Mouse (Mus musculus) embryonic facial prominence, embryonic 14.5 days (tissue): Measurements from ENCODE around the gene Prkn. TPM values are rescaled to one million over a fixed set of nuclear protein-coding genes. Genes with fewer than 3 reads are reported as not detected.
A peak's percentile ranks its signal among the peaks of the same experiment; 100 is the strongest.

Experiments
- ATAC-seq: fragments of 200-750 bp; cut with Nextera tagmentation; 2 replicates; pipeline ENCODE4 v1.8.0; 2017; ENCODE audit warnings: low read depth, moderate number of reproducible peaks, moderate TSS enrichment
- DNase-seq: peaks from one replicate; pipeline ENCODE4 v3.0.0-alpha.2; 2015; ENCODE audit warnings: low spot score
- H3K27ac ChIP-seq: fragments of 300-500 bp; sonication (generic); replicated peaks from 2 replicates; pipeline ENCODE4 v1.5.1; 2014; ENCODE audit warnings: low read depth, mild to moderate bottlenecking, low read length, moderate library complexity
- H3K27me3 ChIP-seq: fragments of 300-500 bp; sonication (generic); replicated peaks from 2 replicates; pipeline ENCODE4 v1.6.1; 2014; ENCODE audit warnings: low read length; ENCODE audit not compliant: control insufficient read depth, insufficient read depth
- H3K36me3 ChIP-seq: fragments of 300-500 bp; sonication (generic); 2 replicates; pipeline ENCODE4 v1.6.1; 2014; ENCODE audit warnings: low read length, mixed read lengths; ENCODE audit not compliant: control insufficient read depth, insufficient read depth
- H3K4me1 ChIP-seq: fragments of 300-500 bp; sonication (generic); 2 replicates; pipeline ENCODE4 v1.6.1; 2014; ENCODE audit warnings: antibody characterized with exemption, low read length; ENCODE audit not compliant: control insufficient read depth, insufficient read depth
- H3K4me2 ChIP-seq: fragments of 300-500 bp; sonication (generic); 2 replicates; pipeline ENCODE4 v1.6.1; 2014; ENCODE audit warnings: low read depth, mild to moderate bottlenecking, low read length, moderate library complexity, mixed read lengths
- H3K4me3 ChIP-seq: fragments of 300-500 bp; sonication (generic); 2 replicates; pipeline ENCODE4 v1.5.1; 2014; ENCODE audit warnings: low read depth, mild to moderate bottlenecking, low read length
- H3K9ac ChIP-seq: fragments of 300-500 bp; sonication (generic); 2 replicates; pipeline ENCODE4 v1.6.1; 2014; ENCODE audit warnings: low read depth, mild to moderate bottlenecking, low read length, moderate library complexity, mixed read lengths
- H3K9me3 ChIP-seq: fragments of 300-500 bp; sonication (generic); 2 replicates; pipeline ENCODE4 v1.6.1; 2016; ENCODE audit warnings: low read length; ENCODE audit not compliant: control insufficient read depth
- WGBS: fragments of 180-500 bp; shearing (Covaris S2); extraction: QIAGEN DNeasy Blood & Tissue Kit; methylation state at CpG from one replicate; pipeline ENCODE4 v1.1.7; 2014; 5-methylcytosine and 5-hydroxymethylcytosine counted together
- polyA plus RNA-seq: library from polyadenylated mRNA; unstranded; fragments of >200 nt; fragmentation: Nextera tagmentation; extraction: Ambion mirVana; gene quantifications from 2 replicates; pipeline ENCODE4 v1.2.1, GENCODE M21; 2014

The Prkn gene
- polyA plus RNA-seq, 1 experiment from 2014 or later, result 2.9 TPM

- ATAC-seq (no peak), DNase-seq (no peak)
- no peaks in the 10 kb centered on the region for H3K36me3 ChIP-seq
- H3K4me1 ChIP-seq, result no peaks in the 10 kb centered on the region
- no peaks in the 10 kb centered on the region for H3K27me3 ChIP-seq
- H3K9ac ChIP-seq, result no peak overlapping the region
- no peak overlapping the region for H3K4me3 ChIP-seq
- H3K4me2 ChIP-seq, result no peak overlapping the region
- 0 out of 2 replicates have a peak, but pooled peaks cover under 1% of the 10 kb centered on the region for H3K9me3 ChIP-seq
- no peak overlapping the region for H3K27ac ChIP-seq
- 83% methylated on average over 5 of the region's 5 CpGs for WGBS
These were observed 767.7 kb downstream of the Prkn start for GRCm38 (mm10) chr17:11607931-11608330.

GRCm38 (mm10) chr17:11611459-11611858 is 771.3 kb downstream of the Prkn start:
- no peaks in the 10 kb centered on the region for H3K36me3 ChIP-seq

GRCm38 (mm10) chr17:11612801-11613531 is 772.8 kb downstream of the Prkn start:
- H3K4me2 ChIP-seq, result no peak overlapping the region
- no peak overlapping the region for H3K9ac ChIP-seq
- DNase-seq, result no peak
- no peak overlapping the region for H3K4me3 ChIP-seq
- 0 out of 2 replicates have a peak, but pooled peaks have one; percentile 27 for ATAC-seq
- 48% methylated on average over 16 of the region's 21 CpGs for WGBS
- H3K27ac ChIP-seq, result no peak overlapping the region
- no peaks in the 10 kb centered on the region for H3K9me3 ChIP-seq
- H3K27me3 ChIP-seq, result no peaks in the 10 kb centered on the region
- no peaks in the 10 kb centered on the region; the same call in 1 of the 2 replicates for H3K4me1 ChIP-seq
- H3K36me3 ChIP-seq, result no peaks in the 10 kb centered on the region

More at GRCm38 (mm10) chr17:11611459-11611858, 771.3 kb downstream of the Prkn start:
- no peak for ATAC-seq
- 11% methylated on average over 7 of the region's 7 CpGs for WGBS
- Histone ChIP-seq H3K9ac (no peak overlapping the region), H3K4me2 (peak overlapping the region; percentile 18; the same call in 1 of the 2 replicates), H3K9me3 (no peaks in the 10 kb centered on the region), H3K4me1 (no peaks in the 10 kb centered on the region; the same call in 1 of the 2 replicates), H3K4me3 (no peak overlapping the region), H3K27me3 (no peaks in the 10 kb centered on the region), H3K27ac (no peak overlapping the region)
- peak; percentile 59 for DNase-seq

GRCm38 (mm10) chr17:11617552-11617951 is 777.4 kb downstream of the Prkn start:
- no peak overlapping the region for H3K4me2 ChIP-seq
- H3K9me3 ChIP-seq, result no peaks in the 10 kb centered on the region
- no peak overlapping the region for H3K27ac ChIP-seq
- H3K36me3 ChIP-seq, result no peaks in the 10 kb centered on the region
- H3K4me1 ChIP-seq, result no peaks in the 10 kb centered on the region; the same call in 1 of the 2 replicates
- ATAC-seq, result no peak
- no peak overlapping the region for H3K9ac ChIP-seq
- no peak overlapping the region for H3K4me3 ChIP-seq
- DNase-seq, result no peak
- no peaks in the 10 kb centered on the region for H3K27me3 ChIP-seq
- 66% methylated on average over 2 of the region's 2 CpGs for WGBS

- Histone ChIP-seq H3K4me1 (no peaks in the 10 kb centered on the region), H3K36me3 (no peaks in the 10 kb centered on the region), H3K9ac (no peak overlapping the region), H3K27ac (no peak overlapping the region), H3K4me3 (no peak overlapping the region), H3K27me3 (no peaks in the 10 kb centered on the region), H3K9me3 (no peaks in the 10 kb centered on the region), H3K4me2 (no peak overlapping the region)
- WGBS, result 82% methylated on average over 8 of the region's 8 CpGs
- DNase-seq (no peak), ATAC-seq (no peak)
These were observed 778.9 kb downstream of the Prkn start for GRCm38 (mm10) chr17:11618886-11619590.

GRCm38 (mm10) chr17:11620770-11621169 is 780.6 kb downstream of the Prkn start:
- Histone ChIP-seq H3K4me1 (no peaks in the 10 kb centered on the region), H3K9ac (no peak overlapping the region), H3K4me3 (no peak overlapping the region), H3K27ac (no peak overlapping the region), H3K9me3 (no peaks in the 10 kb centered on the region), H3K4me2 (no peak overlapping the region), H3K27me3 (no peaks in the 10 kb centered on the region), H3K36me3 (no peaks in the 10 kb centered on the region)
- 71% methylated on average over 3 of the region's 3 CpGs for WGBS
- ATAC-seq, result no peak
- no peak for DNase-seq

- 60% methylated on average over 3 of the region's 3 CpGs for WGBS
- H3K27ac ChIP-seq, result no peak overlapping the region
- no peaks in the 10 kb centered on the region for H3K36me3 ChIP-seq
- DNase-seq (no peak), ATAC-seq (no peak)
- no peaks in the 10 kb centered on the region for H3K9me3 ChIP-seq
- no peaks in the 10 kb centered on the region for H3K4me1 ChIP-seq
- H3K9ac ChIP-seq, result no peak overlapping the region
- no peaks in the 10 kb centered on the region for H3K27me3 ChIP-seq
- no peak overlapping the region for H3K4me2 ChIP-seq
- no peak overlapping the region for H3K4me3 ChIP-seq
These were observed 781.3 kb downstream of the Prkn start for GRCm38 (mm10) chr17:11621492-11621891.

- no peak overlapping the region for H3K4me3 ChIP-seq
- H3K36me3 ChIP-seq, result no peaks in the 10 kb centered on the region
- H3K27ac ChIP-seq, result no peak overlapping the region
- no peaks in the 10 kb centered on the region for H3K27me3 ChIP-seq
- DNase-seq (no peak), ATAC-seq (no peak)
- H3K9me3 ChIP-seq, result no peaks in the 10 kb centered on the region
- 83% methylated on average over 3 of the region's 3 CpGs for WGBS
- H3K4me1 ChIP-seq, result no peaks in the 10 kb centered on the region
- H3K9ac ChIP-seq, result no peak overlapping the region
- H3K4me2 ChIP-seq, result no peak overlapping the region
These were observed 786.1 kb downstream of the Prkn start for GRCm38 (mm10) chr17:11626306-11626705.
